Mouse (Mus musculus): ENCODE measurements around the gene Psd. TPM values are rescaled to one million over a fixed set of nuclear protein-coding genes. Genes with fewer than 3 reads are reported as not detected.

The Psd gene
- polyA plus RNA-seq, 1 experiment = 156 TPM

GRCm38 (mm10) chr19:46338942-46339286 is 12.0 kb upstream of the Psd start:
- no peak for DNase-seq (ENCODE audit: low spot score)

DNA sequence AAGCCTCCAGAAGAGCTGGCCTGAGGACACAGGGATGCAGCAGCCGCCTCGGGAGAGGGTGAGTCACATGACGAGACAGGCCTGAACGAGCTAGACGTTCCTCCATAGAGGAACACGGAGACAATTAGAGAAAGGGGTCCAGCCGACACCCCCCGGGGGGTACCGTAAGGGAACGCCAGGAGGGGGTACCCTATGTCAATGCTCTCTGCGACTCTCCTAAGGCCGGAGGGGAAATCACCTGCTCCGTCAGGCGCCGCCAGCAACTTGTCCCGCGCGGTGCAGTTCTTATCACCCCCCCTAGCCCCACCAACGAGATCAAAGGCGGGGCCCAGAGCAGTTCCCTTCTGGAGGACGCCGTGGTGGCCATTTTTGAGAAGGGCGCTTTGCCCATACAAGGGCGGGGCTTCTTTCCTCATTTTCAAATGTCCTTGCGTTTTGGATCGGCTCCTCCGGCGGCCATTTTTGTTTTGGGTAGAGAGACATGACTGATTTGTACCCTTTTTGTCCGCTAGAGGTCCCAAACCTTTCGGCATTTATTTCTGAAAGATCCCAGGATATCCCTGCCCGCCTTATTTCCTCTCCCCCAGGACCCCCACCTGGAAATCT is 11.5 kb upstream of the Psd start, which contains the start of gene Cuedc2:
Gene Cuedc2, minus strand, starts transcription at position 372 of the 606 bp plus-strand sequence.
- peak; percentile 88 for DNase-seq (ENCODE audit: low spot score)

DNA sequence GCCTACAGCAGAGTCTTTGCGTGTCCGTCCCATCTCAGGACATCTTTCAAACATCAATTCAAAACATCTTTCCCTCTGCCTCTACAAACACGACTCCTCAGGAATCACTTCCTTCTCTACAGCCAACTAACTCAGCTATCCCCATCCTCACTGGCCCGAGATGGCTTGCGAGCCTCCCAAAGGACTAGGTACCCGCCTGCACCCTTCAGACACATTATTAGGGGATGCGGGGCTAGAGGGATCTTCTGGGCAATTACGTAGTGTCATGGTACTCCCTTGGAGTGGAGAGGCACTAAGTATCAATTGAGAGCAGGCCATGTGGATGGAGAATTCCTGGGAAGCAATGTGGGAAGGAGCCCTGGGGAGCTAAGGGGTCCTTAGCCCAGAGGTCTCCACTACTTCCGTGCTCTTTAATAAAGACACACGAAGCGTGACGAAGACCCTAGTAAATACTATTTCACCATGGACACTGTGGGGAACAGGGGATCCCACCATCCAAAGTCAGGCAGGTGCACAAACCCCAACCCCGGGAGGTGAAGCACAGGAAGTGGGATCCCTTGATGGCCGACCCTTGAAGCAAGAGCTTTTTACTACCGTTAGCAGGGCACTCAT is 10.9 kb upstream of the Psd start:
- DNase-seq (ENCODE audit: low spot score) = no peak

DNA sequence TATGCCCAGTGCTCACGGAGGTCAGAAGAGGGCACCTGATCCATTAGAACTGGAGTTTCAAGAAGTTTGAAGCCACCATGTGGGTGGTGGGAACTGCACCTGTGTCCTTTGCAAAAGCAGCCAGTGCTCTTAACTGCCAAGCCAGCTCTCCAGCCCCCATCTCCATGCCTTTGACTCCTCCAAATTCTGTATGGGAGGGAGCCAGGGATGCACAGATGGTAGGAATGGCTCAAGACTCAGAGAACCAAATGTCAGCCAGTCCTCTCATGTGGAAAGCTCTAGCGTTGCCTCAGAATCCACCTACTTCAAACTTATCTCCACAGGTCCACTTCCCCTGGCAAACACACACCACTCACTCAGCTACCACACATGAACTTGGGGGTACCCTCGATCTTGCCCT is 7.0 kb upstream of the Psd start:
- DNase-seq (ENCODE audit: low spot score) = no peak

- DNase-seq (ENCODE audit: low spot score) = no peak
Measured at GRCm38 (mm10) chr19:46332721-46333339, 5.9 kb upstream of the Psd start.

- no peak for DNase-seq (ENCODE audit: low spot score)
Measured at GRCm38 (mm10) chr19:46331936-46332335, 5.0 kb upstream of the Psd start.

DNA sequence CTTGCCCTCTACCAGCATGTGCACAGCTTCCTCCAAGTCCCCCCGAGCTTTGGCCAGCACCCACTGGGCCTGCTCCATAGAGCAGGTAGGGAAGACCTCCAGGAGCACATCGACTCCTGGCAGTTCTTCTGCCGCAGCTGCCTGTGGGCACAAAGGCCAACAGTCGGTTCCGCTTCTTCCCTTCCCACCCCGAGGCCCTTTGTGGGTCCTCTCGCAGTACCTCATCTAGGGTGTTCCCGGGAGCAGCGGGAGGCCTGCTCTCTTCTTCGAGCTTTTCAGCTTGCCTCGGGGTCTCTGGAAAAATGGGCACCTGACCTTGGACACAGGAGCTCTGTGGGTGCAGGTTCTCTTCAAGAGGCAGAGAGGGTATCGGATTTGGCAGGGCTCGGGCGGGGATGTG is 4.4 kb upstream of the Psd start:
- DNase-seq (ENCODE audit: low spot score) = no peak

DNA sequence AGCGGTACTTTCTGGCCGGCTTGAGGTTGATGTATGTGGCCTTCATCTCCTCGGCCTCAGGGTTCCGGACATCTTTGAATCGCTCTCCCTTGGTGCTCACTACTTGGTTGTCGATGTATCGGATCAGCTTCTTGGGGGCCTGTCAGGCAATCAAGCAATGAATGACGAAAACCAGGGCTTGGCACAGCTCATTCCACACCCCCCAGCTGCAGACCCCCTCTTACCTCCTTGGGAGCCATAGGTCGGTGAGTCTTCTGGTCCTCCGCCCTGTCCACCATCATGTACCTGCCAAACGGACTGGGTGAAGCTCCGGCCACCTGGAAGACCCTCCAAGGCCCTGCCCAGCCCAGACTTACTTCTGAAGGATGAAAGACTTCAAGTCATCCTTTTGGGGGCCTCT is 3.7 kb upstream of the Psd start:
- DNase-seq (ENCODE audit: low spot score) = no peak

- DNase-seq (ENCODE audit: low spot score) = peak; percentile 70
Measured at GRCm38 (mm10) chr19:46329951-46330350, 3.0 kb upstream of the Psd start.

- no peak for DNase-seq (ENCODE audit: low spot score)
Measured at GRCm38 (mm10) chr19:46329031-46329641, 2.2 kb upstream of the Psd start.

DNA sequence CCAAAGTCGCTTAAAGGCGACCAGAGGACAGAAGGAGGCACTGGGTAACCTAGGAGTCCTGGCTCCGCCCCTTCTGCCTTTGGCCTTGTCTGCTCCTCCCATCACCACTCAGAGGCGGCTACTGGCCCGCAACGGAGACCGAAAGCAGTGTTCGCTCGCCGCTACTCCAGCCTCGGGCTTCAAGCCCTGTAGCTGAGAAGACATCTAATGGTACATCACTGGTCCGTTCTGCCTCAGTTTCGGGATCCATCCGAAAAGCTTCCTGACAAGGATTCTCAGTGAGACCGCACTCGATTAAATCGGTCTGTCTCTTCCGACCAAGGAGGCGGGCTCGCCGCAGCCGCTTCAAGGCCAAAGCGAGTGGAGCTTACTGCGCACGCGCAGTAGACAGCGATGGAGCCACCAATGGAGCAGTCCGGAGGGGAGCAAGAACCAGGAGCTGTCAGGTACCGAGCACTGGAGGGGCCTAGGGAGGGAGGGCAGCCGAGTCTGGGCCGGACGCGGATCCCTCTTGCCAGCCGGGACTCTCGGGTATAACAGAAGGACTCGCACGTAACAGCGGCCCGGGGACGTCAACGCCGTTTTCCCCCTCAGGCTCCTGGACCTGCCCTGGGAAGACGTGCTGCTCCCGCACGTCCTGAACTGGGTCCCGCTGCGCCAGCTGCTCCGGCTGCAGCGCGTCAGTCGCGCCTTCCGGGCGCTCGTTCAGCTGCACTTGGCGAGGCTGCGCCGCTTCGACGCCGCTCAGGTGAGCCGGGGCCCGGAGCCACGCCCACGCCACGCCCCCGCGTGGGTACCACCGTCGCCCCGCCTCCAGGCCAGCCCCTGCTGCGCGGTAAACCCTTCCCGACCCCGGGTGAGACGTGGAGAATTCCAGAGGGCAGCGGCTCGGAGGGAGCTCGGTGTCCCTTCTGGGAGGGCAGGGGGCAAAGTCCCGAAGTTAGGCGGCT is 1.4 kb upstream of the Psd start, which contains the start of gene Fbxl15:
Gene Fbxl15, plus strand, starts transcription at position 104 of the 950 bp plus-strand sequence.
- DNase-seq (ENCODE audit: low spot score) = peak; percentile 89

DNA sequence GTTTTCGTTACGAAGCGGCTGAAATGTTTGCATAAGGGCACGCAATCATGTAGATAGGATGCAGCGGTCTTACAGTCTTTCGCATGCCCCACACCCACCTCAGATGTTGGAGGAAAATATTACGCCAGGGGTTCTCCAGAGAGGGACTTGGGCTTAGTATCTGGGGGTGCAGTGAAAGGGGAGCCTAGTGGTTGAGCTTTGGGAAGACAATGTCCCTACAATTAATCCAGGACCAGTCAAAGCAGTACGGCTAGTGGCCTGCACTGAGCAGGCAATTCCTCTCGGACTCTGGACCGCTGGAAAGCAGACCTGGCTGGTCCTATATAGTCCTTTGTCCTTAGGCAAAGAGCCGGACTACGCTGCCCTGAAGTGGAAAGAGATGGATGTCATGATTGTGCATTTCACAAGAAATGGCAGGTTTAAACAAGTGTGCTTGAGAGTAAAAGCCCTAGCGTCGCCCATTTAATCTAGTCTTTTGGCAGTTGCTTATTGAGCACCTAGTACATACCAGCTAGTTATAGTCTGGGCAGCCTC is 642 bp upstream of the Psd start:
- no peak for DNase-seq (ENCODE audit: low spot score)

DNA sequence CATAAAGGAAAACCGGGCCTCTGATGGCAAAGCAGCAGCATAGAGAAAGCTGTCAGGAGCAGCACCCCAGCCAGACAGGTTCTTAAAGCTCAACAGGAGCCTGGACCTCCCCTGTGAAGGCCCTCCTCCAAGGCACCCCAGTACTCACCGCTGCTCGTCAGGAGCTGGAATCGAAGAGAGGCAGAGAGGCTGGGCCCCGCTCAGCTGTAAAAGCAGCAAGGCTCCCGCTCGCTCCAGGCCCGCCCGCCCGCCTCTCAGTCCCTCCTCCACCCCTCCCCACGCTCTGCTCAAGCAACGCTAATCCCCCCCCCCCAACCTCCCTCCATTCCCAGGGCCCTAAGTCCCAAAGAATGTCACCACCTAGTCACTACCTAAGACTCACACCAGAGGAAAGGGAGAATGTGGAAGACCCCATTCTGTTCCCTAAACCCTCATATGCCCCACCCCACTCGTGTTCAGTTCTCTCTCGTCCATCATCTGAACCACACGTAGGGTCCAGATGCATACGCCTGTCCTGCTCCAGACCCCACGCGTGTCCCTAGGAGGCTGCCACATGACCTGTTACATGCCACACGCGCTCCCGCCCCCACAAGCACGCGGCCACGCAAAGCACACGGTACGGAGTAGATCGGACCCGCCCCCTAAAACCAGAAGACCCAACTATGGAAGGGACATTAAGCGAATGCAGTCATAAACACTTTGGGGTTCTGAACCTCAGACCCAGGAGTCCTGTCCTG is 769 bp downstream of the Psd start:
- DNase-seq (ENCODE audit: low spot score) = no peak

DNA sequence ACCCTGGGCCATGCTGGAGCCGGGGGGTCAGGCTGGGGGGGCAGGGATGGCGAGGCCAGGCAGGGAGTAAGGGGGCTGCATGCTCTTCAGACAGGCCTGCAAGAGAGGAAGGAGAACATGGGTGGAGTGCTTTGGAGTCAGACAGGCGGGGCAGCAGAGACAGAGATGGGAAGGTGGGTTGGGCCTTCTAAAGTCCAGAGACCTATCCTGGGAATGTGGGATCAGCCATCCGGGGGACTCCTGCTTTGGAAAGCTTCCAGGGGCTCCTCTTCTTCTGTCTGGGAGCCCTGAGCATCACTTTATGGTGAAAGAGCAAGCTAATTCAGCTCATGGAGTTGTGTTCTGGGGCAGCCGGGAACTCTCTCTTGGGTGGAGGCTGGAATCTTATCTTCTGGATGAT is 2.0 kb downstream of the Psd start:
- no peak for DNase-seq (ENCODE audit: low spot score)

DNA sequence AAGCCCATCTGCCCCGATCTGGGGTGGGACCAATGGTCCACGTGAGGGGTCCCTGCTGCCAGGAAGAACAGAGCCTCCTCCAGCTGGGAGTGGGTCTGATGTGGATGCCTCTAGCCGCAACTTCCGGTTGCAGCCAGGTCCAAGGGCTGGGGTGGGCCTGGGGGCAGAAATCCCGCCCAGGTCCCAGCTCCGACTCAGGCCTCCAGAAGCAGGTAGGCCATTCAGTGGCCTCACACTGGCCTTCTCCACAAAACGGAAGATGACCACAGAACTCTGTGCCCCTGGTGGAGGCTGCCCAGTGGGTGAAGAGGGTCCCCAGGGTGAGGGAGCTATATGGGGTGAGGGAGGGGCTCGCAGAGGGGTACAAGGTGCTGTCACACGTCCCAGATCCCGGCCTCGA is 2.6 kb downstream of the Psd start:
- no peak for DNase-seq (ENCODE audit: low spot score)

DNA sequence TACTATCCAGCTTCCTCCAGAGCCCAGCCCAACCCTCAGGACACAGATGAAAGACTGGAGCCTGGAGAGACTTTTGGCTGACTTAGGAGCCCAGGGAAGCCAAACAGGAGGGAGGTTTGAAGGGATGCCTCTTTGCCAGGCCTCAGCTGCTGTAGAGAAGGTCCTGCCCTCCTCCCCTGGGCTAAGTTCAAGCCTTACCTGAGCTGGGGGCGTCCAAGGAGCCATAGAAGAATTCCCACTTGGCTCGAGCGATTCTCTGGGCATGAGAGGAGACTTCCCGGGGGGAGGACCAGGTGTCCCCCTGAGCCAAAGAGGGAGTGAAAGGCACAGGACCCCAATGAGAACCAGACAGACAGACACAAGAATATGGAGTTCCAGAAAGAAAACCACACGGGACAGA is 3.2 kb downstream of the Psd start:
- DNase-seq (ENCODE audit: low spot score) = no peak

- no peak for DNase-seq (ENCODE audit: low spot score)
Measured at GRCm38 (mm10) chr19:46322996-46323572, 3.9 kb downstream of the Psd start.

DNA sequence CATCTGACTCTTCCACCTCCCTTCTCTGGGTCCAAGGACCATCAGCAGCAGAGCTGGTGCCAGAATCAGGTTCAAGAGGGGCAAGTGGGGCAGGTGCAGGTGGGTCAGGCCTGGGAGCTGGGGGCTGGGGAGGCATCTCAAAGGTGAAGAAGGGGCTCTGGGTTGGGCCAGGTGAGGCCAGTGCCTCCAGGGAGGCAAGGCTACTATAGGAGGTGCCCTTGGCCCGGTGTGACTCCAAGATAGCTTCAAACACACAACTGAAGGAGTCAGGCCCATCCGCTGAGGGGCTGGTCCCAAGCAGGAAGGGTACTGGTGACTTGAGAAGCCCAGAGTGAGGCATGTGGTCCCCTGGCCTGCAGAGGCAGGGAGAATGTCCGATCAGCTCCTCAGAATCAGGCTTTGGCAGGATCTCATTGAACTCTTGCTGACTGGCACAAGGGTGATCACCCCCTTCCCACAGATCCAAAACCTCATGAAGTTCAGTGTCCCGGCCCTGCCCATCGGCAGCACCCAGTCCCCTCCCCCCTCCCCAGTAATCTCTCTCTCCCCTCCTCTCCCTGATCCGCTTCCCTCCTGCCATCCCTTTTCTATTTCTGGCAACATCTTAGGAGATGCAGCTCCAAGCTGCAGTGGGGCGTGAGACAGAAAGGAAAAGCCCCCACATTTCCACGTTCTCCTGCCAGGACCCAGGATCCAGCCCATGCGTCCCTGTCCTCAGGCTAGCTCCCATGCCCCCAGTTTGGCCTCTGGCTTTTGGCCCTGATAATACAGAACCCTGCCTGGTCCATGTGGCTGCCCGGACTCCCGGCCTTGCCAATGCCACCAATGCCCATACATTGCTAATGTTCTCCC is 4.6 kb downstream of the Psd start:
- DNase-seq (ENCODE audit: low spot score) = no peak

DNA sequence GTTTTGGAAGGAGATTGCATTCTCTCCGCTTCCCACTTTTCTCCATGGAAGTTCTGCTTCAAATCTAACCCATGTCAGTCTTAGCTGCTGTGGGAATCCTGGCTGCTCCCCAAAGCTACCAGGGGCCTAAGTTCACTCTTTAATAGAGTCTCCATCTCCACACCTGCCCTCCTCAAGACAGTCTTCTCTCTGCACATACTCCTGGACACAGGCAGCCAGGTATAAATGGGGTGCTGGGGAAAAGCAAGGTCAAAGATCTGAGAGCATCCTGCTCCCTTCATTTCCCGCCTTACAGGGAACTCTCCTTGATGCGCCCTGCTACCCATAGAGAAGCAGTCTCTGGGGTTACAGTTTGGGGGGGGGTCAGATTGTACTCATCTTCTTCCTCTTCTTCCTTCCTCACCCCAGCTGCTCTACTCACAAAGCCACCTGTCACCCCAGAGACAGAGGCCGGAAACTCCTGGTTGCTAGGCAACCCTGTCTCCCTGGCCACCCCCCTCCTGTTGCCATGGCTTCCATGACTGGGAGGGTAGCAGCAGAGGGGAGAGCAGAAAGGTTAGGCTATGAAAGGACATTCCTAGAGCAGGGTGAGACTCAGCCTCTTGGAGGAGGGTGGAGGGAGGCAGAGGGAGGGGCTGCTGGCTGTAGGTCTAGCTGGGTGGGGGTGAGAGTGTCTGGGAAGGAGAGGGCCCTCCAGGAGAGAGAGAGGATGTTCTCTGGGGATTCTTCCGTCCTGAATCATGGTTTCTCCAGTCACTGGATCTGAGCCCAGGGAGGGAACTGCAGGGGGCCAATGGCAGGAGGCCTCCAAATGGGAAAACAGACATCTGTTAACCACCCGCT is 5.6 kb downstream of the Psd start:
- peak; percentile 17 for DNase-seq (ENCODE audit: low spot score)
